Mouse (Mus musculus): ENCODE results near the gene Irf2bp2.

Irf2bp2 gene

DNA sequence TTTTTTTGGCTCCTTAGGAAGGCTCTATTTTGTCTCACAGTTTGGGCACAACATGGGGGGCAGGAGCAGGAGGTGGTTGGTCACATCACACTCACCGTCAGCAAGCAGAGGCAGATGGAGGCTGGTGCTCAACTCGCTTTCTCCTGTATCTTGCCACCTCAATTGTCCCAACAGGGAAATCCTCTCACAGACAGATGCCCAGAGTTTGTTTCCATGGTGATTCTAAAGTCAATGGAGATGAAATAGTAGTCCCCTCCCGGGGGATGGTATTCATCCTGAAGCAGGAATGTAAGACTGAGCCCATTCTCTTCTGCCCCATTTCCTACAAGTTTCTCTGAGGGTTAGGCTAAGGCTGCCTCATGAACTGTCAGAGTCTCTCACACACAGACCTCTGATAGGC is 23.7 kb downstream of the Irf2bp2 start:
- no peak for DNase-seq (ENCODE audit: extremely low read depth, low read depth, low spot score)

DNA sequence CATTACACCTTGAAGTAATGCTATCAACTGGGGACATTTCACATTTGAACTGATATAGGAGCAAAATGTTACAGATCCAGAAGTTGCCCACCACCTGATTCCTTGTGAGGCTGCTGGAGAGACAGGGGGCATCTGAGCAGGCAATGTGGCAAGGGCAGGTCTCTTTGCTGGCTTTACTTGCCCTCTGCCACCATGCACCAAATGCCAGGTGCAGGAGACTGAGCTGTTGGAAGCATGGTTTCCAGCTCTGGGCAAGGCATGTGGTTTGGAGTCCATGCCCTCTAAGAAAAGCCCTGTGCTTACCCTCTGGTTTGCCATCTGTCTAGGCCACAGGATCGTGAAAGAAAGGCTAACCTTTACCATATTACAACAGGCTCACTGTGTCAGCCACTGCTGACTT is 24.1 kb downstream of the Irf2bp2 start:
- DNase-seq (ENCODE audit: extremely low read depth, low read depth, low spot score), result no peak

DNA sequence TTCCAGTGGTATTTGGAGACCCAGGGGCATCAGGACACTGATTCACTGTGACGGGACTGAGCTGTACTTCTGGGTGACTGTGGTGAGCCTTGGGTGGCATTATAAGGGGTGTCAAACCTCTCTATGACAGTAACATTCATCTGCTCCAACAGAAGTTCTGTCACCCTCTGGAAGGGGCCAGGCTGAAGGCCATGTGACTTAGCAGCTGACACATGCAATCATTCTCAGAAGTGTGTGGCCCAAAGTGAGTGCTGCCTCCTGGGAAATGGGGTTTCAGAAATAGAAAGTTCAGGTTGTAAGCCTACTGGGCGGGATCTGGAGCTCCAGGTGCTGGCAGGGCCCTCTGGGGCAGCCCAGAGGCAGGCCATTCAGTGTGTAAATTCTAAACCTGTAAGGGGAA is 26.1 kb downstream of the Irf2bp2 start:
- no peak for DNase-seq (ENCODE audit: extremely low read depth, low read depth, low spot score)

DNA sequence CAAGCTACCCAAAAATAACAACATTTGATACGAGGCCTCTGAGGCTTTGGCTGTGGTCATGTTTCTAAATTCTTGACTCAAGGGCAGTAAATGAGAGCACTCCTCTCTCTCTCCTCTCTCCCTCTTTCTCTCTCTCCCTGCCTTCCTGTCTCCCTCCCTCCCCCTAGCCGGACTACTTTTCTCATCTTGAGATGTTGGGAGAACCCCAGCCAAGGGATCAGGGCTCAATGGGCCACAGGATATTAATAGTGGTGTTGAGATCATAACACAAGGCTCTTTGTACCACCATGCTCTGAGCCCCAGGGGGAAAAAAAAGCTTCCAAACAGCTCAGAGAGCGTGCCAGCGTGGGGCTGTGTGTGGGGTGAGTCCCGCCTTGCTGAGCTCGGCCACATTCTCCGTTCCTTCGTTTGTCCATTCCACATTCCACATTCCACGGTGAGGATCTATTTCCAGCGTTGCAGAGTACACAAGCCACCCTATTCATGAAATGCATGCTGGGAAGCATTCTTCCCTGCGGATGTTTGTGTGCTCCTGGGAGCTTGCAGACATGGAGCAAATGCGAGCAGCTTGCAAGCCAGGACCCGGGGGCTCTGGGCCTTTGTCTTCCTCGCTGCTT is 27.2 kb downstream of the Irf2bp2 start:
- no peak for DNase-seq (ENCODE audit: extremely low read depth, low read depth, low spot score)

DNA sequence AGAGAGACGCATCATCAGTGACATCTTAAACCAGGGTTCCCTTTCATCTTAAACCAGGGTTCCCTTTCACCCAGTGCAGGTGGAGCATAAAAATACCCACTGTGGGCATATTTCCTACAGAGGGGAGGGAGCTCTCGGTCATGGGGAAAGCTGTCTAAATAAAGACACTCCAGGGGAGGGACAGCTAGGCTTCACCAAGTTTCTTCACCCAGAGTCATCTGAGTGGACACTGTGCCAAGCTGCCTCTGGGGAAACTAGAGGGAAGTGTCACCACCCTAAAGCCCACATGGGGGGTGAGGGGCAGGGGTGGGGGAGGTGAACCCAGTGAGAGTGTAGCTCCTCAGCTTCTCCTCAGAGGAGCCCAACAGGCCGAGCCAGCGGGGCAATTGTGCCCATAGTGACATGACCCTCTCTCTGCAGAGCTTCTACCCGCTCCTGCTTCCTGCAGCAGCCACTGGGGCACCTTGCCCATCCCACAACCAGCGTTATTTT is 27.8 kb downstream of the Irf2bp2 start:
- DNase-seq (ENCODE audit: extremely low read depth, low read depth, low spot score), result no peak

DNA sequence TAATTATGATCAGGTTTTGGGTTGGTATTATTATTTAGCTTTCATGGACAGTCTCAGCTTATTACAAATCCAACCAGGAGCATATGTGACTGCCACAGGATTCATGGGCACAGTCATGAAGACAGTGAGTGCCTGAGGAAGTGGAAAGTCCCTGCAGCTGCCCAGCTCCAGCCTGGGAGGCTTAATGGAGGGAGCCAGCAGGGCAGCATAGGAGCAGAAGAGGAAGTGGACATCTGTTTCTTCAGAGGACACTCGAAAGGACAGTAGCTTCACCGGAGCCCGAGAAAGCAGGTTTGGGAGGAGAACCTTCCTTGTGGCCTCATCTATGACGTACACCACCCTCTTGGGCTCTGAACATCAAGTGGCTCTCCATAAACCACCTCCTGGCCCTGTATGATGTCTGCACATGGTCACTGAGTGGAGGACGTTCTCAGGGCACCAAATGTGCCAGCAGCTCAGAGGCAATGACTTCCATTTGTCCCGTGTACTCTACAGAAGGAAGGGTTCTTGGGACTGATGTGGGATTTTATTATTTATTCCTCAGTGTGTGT is 28.5 kb downstream of the Irf2bp2 start:
- DNase-seq (ENCODE audit: extremely low read depth, low read depth, low spot score), result no peak

GRCm38 (mm10) chr8:126564551-126565154 is 29.1 kb downstream of the Irf2bp2 start:
- DNase-seq (ENCODE audit: extremely low read depth, low read depth, low spot score), result no peak

DNA sequence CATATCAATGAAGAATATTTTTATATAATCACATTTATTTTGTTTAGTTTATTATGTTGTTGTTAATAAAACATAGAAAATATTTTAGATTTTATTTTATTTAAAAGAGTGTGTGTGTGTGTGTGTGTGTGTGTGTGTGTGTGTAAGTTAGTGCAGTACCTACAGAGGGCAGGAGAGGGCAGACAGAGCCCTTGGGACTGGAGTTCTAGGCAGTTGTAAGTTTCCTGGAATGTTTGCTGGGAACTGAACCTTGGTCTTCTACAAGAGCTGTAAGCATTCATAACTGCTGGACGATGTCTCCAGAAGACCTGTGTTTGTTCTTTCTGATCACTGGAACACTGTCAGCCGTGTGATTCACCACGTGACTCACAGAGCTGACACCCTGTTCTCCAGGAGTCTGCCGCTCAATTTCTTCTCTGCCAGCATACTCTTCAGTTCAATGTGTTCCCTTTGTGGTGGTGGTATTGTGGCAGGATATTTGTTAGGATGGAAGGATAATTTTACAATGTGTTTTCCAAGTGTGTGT is 32.4 kb downstream of the Irf2bp2 start:
- no peak for DNase-seq (ENCODE audit: extremely low read depth, low read depth, low spot score)

- no peak for DNase-seq (ENCODE audit: extremely low read depth, low read depth, low spot score)
Measured at GRCm38 (mm10) chr8:126558400-126558953, 35.3 kb downstream of the Irf2bp2 start.

GRCm38 (mm10) chr8:126557403-126557802 is 36.4 kb downstream of the Irf2bp2 start:
- DNase-seq (ENCODE audit: extremely low read depth, low read depth, low spot score), result no peak

DNA sequence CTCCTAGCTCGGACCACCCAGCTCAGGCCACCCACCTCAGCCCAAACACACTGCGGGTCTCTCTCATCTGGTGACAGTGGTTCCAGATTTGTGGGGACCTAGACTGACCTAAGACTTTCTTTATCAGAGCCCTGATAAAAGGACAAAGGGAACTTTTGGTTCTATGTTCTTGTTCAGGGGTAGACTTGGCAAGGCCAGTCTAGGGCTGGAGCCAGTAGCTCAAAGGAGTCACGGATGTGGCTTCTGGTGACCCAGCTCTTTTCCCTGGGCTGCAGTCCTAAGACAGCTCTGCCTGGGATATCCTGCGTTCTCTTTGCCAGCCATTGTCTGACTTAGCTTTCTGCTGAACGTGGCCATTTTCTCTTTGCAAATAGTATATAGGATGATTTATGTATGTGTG is 37.1 kb downstream of the Irf2bp2 start:
- DNase-seq (ENCODE audit: extremely low read depth, low read depth, low spot score), result no peak

GRCm38 (mm10) chr8:126554741-126555140 is 39.0 kb downstream of the Irf2bp2 start:
- peak; percentile 62 for DNase-seq (ENCODE audit: extremely low read depth, low read depth, low spot score)

DNA sequence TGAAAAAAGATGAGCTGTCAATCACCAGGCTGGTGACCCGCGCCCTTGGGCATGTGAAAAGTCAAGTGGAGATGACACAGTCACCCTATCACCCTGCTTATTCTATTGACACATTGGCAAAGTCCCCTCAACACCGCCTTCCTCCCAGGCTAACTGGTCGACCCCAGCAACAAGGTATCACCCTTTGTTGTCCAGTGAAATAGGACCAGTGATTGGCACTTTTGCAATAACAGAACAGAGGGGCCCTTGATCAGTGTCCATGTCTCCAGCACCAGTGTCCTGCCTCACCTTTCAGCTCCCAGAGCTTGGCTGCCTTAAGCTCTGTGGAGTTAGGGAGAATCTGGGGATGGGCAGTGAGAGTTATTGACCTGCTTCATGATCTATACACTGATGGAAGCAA is 41.9 kb downstream of the Irf2bp2 start:
- no peak for DNase-seq (ENCODE audit: extremely low read depth, low read depth, low spot score)

GRCm38 (mm10) chr8:126550944-126551357 is 42.8 kb downstream of the Irf2bp2 start:
- peak; percentile 86 for DNase-seq (ENCODE audit: extremely low read depth, low read depth, low spot score)

DNA sequence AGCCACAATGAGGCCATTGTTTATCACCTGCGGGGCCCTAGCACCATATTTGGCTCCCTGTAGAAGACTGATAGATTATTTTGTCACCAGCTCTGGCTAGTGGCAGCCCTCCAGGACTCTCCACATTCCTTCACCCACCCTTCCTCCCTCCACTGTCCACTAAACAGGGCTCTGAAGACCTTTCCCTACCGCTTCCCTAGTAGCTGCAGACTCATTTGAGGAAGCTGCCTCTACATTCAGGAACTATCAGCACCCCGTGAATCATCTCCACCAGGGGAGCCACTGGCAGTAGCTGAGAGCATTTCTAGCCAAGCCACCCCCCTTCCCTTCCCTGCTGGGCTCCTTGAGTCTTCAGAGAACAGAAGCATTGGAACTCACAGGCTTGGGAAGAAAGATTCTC is 45.9 kb downstream of the Irf2bp2 start:
- no peak for DNase-seq (ENCODE audit: extremely low read depth, low read depth, low spot score)

DNA sequence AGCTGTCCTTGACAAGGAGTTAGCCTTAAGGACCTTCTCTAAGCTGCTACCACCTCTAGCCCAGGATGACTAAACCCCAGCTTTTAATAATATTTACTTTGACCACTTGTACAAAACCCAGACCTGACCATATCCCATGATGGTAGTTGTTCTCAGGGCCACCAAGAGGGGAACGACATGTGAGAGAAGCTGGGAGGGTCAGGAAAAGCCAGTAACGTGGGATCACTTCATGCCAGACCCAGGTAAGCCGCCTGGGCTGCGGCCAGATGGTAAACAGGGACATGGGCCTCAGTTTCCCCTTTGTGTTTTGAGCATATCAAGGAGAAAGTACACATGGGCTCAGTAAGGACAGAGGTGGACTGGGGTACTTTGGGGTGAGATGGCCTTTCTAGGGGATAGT is 46.4 kb downstream of the Irf2bp2 start:
- DNase-seq (ENCODE audit: extremely low read depth, low read depth, low spot score), result no peak

DNA sequence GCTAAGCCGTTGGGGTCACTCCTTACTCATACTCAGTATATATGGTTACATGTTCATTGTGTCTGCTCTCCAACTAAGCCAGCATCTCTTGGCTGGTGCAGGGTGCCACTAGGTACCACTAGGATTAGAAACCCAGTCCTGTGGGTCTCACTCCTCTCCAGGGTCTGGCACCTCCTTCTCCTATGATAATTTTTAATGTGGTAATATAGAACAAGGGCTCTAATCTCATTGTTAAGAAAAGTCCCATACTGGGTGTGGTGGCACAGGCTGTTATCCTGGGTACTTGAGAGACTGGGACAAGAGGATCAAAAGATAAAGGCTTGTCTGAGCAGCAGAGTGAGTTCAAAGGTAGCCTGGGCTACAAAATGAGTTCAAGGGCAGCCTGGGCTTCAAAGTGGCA is 47.3 kb downstream of the Irf2bp2 start:
- no peak for DNase-seq (ENCODE audit: extremely low read depth, low read depth, low spot score)

DNA sequence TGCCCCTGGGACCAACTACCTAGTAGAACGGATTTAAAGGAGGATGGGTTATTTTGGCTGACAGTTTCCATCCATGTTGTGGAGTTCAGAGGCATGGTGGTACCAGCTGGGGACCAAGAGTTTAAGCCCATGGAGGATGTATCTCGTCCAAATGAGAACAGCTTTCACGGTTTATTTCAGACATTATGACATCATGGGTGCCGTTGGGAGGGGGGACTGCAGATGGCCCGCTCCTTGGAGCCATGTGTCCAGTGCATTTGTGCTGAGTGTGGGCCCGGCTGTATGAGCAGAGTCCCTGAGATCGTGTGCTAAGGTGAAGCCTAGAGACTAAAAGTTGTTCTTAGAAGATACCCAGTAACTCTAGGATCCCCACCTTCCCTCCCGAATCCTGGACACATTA is 50.4 kb downstream of the Irf2bp2 start:
- DNase-seq (ENCODE audit: extremely low read depth, low read depth, low spot score), result no peak

DNA sequence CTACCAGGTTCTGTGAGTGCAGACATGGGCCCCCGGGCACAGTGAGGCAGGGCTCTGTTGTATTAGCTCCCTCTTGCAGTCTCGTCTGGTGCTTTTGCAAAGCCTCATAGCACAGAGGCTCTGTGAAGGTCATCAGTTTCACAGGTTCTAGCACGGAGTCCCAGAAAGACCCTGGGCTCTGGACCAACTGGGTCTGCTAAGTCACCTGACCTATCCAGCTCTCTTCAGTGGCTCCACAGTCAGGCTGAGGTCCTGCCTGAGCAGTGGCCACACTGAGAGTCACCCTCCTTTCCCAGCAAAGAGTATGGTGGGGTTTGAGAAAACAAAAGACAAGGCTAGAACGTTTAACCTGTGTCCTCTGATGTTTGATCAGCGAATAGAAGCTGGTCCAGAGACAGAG is 51.0 kb downstream of the Irf2bp2 start:
- DNase-seq (ENCODE audit: extremely low read depth, low read depth, low spot score), result no peak

DNA sequence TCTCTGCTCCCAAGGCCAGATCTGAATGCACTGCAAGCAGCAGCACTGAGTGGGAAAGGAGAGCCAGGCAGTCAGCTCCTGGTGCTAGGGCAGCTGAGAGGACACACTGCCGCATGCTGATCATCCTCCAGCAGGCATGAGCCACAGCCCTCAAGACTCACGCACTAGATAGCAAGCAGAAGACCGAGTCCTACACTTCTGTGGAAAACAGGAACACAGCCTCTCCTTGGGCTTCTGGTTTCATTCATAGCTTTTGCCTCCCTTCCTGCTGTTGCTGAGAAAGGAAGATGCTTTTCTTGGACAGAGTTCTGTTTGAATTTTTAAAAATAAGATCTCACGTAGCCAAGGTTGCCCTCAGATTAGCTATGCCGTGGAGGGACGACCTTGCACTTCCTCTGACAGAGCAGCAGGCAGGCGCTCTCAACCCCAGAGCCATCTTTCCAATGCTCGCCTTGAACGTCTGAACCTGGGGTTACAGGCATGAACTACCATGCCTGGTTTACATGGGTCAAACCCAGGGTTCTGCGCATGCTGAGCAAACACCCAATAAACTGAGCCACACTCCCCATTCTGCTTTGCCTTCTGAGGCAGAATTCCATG is 51.6 kb downstream of the Irf2bp2 start:
- no peak for DNase-seq (ENCODE audit: extremely low read depth, low read depth, low spot score)

DNA sequence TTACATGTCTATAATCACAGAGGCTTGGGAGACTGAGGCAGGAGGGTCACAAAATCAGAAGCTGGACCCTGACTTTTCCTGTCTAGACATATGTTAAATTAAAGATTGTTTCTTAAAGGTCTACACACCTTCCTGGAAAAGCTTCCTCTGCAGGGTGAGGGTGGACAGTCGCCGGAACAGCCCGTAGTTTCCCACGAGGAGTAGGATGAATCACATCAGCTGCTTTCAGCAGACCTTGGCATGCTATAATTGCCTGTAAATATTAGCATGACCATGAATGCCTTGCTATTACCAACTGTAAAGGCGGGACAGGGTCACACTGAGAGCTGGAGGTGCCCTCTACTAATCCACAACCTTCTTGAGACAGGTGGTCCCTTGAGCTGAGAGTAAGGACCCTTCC is 53.5 kb downstream of the Irf2bp2 start:
- no peak for DNase-seq (ENCODE audit: extremely low read depth, low read depth, low spot score)

Data from fat pad, adult 2 months (tissue).